Mouse (Mus musculus) small intestine, adult 2 months (tissue): Measurements from ENCODE around the gene Tmem144.
"Not testable (repeated sequence)": the region's sequence is repeated elsewhere in the genome, so short reads cannot be mapped to it uniquely, and the experiment has no call there.

Experiments used
- CTCF ChIP-seq: fragments of 200-500 bp; IDR thresholded peaks from 2 replicates; pipeline ENCODE4 v1.5.1; 2012; ENCODE audit warnings: low read depth, mild to moderate bottlenecking, control low read depth, inconsistent platforms, low read length, moderate library complexity, mixed read lengths; ENCODE audit not compliant: insufficient replicate concordance, insufficient read length; ENCODE audit errors: extremely low read depth
- POLR2A ChIP-seq: fragments of 200-500 bp; IDR thresholded peaks from 2 replicates; pipeline ENCODE4 v1.6.1; 2012; ENCODE audit warnings: low read depth, mild to moderate bottlenecking, control low read depth, inconsistent platforms, low read length, moderate library complexity

DNA sequence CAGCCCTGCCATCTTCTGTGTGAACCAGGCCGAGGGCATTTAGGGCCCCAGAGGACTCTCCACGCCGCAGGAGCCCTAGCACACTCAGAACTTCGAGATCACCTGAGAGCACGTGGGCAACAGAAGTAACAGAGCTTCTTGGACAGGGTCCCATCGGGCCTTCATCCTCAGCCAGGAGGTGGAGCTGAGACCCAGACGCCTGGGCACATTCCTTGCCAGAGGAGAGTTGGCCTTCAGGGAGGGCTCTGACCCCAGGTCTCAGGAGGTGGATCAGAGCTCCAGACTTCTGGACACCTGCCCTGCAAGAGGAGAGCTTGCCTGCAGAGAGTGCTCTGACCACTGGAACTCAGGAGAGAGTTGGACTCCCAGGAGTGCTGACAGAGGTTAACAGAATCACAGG is 51.8 kb downstream of the Tmem144 start:
- TF ChIP-seq CTCF, POLR2A: not testable (repeated sequence)
